Mouse (Mus musculus) hindbrain, embryonic 13.5 days (tissue): ENCODE data around the gene Heatr4. TPM values are rescaled to one million over a fixed set of nuclear protein-coding genes. Genes with fewer than 3 reads are reported as not detected.

Experiments used
- polyA plus RNA-seq: library from polyadenylated mRNA; unstranded; fragments of >200 nt; fragmentation: Nextera tagmentation; extraction: Ambion mirVana; gene quantifications from 2 replicates; pipeline ENCODE4 v1.2.1, GENCODE M21; 2015

Heatr4 gene
- polyA plus RNA-seq, 1 experiment from 2014 or later = not detected

Other genes with a start within 250 kb of the Heatr4 start
- 0.16 and 0.22 TPM in 2 replicates for gene Papln, start 221.2 kb downstream of the Heatr4 start, polyA plus RNA-seq
- 19.9 and 25.6 TPM in 2 replicates for gene Numb, start 62.9 kb downstream of the Heatr4 start, polyA plus RNA-seq
- 10.0 and 10.8 TPM in 2 replicates for gene Riox1, start 34.2 kb downstream of the Heatr4 start, polyA plus RNA-seq
- 14.7 and 17.0 TPM in 2 replicates for gene Acot2, start 3.0 kb upstream of the Heatr4 start, polyA plus RNA-seq
- 77.9 and 83.6 TPM in 2 replicates for gene Acot1, start 24.6 kb upstream of the Heatr4 start, polyA plus RNA-seq
- 0.09 and 0.13 TPM in 2 replicates for gene Acot4, start 53.5 kb upstream of the Heatr4 start, polyA plus RNA-seq
- not detected in 2 replicates for gene Gm49366, start 54.1 kb upstream of the Heatr4 start, polyA plus RNA-seq
- 0.89 and 0.96 TPM in 2 replicates for gene Acot3, start 67.3 kb upstream of the Heatr4 start, polyA plus RNA-seq
- not detected in 2 replicates for gene Acot5, start 84.5 kb upstream of the Heatr4 start, polyA plus RNA-seq
- 0.88 and 0.97 TPM in 2 replicates for gene Acot6, start 115.8 kb upstream of the Heatr4 start, polyA plus RNA-seq
- 9.1 and 9.7 TPM in 2 replicates for gene Dnal1, start 129.5 kb upstream of the Heatr4 start, polyA plus RNA-seq
- 3.5 and 3.8 TPM in 2 replicates for gene Pnma1, start 163.6 kb upstream of the Heatr4 start, polyA plus RNA-seq
- gene Elmsan1, start 234.0 kb upstream of the Heatr4 start, polyA plus RNA-seq = 4.5 and 5.1 TPM in 2 replicates